Mouse (Mus musculus): ENCODE results near the gene Brox. TPM values are rescaled to one million over a fixed set of nuclear protein-coding genes. Genes with fewer than 3 reads are reported as not detected.
A peak's percentile ranks its signal among the peaks of the same experiment; 100 is the strongest.
"Not testable (repeated sequence)": the region's sequence is repeated elsewhere in the genome, so short reads cannot be mapped to it uniquely, and the experiment has no call there.

The Brox gene
- total RNA-seq (2017), result 34.1 and 39.6 TPM in 2 replicates

- ATAC-seq (replicated peaks; ENCODE audit: low read depth, poor library complexity, severe bottlenecking), result peak; percentile 71
These were observed at the start of gene Brox for GRCm38 (mm10) chr1:183296877-183297383. Brox (minus strand) TSS chr1:183297269.

- no peak for ATAC-seq (replicated peaks; ENCODE audit: low read depth, poor library complexity, severe bottlenecking)
These were observed 48.7 kb upstream of the Brox start for GRCm38 (mm10) chr1:183345817-183346195.

GRCm38 (mm10) chr1:183344886-183345816 lies 48.1 kb upstream of the Brox start:
- ATAC-seq (replicated peaks; ENCODE audit: low read depth, poor library complexity, severe bottlenecking), result peak; percentile 68

- not testable (repeated sequence) for ATAC-seq (replicated peaks; ENCODE audit: low read depth, poor library complexity, severe bottlenecking)
These were observed 45.8 kb upstream of the Brox start for GRCm38 (mm10) chr1:183342902-183343301.

- no peak for ATAC-seq (replicated peaks; ENCODE audit: low read depth, poor library complexity, severe bottlenecking)
These were observed 30.1 kb upstream of the Brox start for GRCm38 (mm10) chr1:183327171-183327570.

GRCm38 (mm10) chr1:183324433-183324832 lies 27.4 kb upstream of the Brox start:
- ATAC-seq (replicated peaks; ENCODE audit: low read depth, poor library complexity, severe bottlenecking), result no peak

- ATAC-seq (replicated peaks; ENCODE audit: low read depth, poor library complexity, severe bottlenecking), result no peak
These were observed 26.9 kb upstream of the Brox start for GRCm38 (mm10) chr1:183323923-183324322.

- not testable (repeated sequence) for ATAC-seq (replicated peaks; ENCODE audit: low read depth, poor library complexity, severe bottlenecking)
These were observed 25.4 kb upstream of the Brox start for GRCm38 (mm10) chr1:183322496-183322895.

- peak; percentile 64 for ATAC-seq (replicated peaks; ENCODE audit: low read depth, poor library complexity, severe bottlenecking)
These were observed 23.6 kb upstream of the Brox start for GRCm38 (mm10) chr1:183320708-183321107.

- peak; percentile 70; the same call in 1 of the 2 replicates for ATAC-seq (replicated peaks; ENCODE audit: low read depth, poor library complexity, severe bottlenecking)
These were observed 18.7 kb upstream of the Brox start for GRCm38 (mm10) chr1:183315783-183316182.

GRCm38 (mm10) chr1:183312076-183312475 lies 15.0 kb upstream of the Brox start:
- no peak for ATAC-seq (replicated peaks; ENCODE audit: low read depth, poor library complexity, severe bottlenecking)

- ATAC-seq (replicated peaks; ENCODE audit: low read depth, poor library complexity, severe bottlenecking), result not testable (repeated sequence)
These were observed 12.5 kb upstream of the Brox start for GRCm38 (mm10) chr1:183309601-183310000.

- no peak for ATAC-seq (replicated peaks; ENCODE audit: low read depth, poor library complexity, severe bottlenecking)
These were observed 11.4 kb upstream of the Brox start for GRCm38 (mm10) chr1:183308476-183308875.

- ATAC-seq (replicated peaks; ENCODE audit: low read depth, poor library complexity, severe bottlenecking), result no peak
These were observed 10.5 kb upstream of the Brox start for GRCm38 (mm10) chr1:183307555-183307954.

GRCm38 (mm10) chr1:183299161-183299560 lies 2.1 kb upstream of the Brox start:
- ATAC-seq (replicated peaks; ENCODE audit: low read depth, poor library complexity, severe bottlenecking), result no peak

GRCm38 (mm10) chr1:183297886-183298489 lies 919 bp upstream of the Brox start:
- ATAC-seq (replicated peaks; ENCODE audit: low read depth, poor library complexity, severe bottlenecking), result peak; percentile 47

- ATAC-seq (replicated peaks; ENCODE audit: low read depth, poor library complexity, severe bottlenecking), result peak; percentile 3; the same call in 1 of the 2 replicates
These were observed 410 bp upstream of the Brox start for GRCm38 (mm10) chr1:183297473-183297885.

- peak; percentile 32 for ATAC-seq (replicated peaks; ENCODE audit: low read depth, poor library complexity, severe bottlenecking)
These were observed 604 bp downstream of the Brox start, which contains the start of gene Aida for GRCm38 (mm10) chr1:183296465-183296864. Aida (plus strand) TSS chr1:183296590.

- ATAC-seq (replicated peaks; ENCODE audit: low read depth, poor library complexity, severe bottlenecking), result no peak
These were observed 7.5 kb downstream of the Brox start for GRCm38 (mm10) chr1:183289576-183289975.

GRCm38 (mm10) chr1:183288351-183288750 lies 8.7 kb downstream of the Brox start:
- ATAC-seq (replicated peaks; ENCODE audit: low read depth, poor library complexity, severe bottlenecking), result no peak

GRCm38 (mm10) chr1:183275763-183276162 lies 21.3 kb downstream of the Brox start:
- ATAC-seq (replicated peaks; ENCODE audit: low read depth, poor library complexity, severe bottlenecking), result no peak

Measured in common myeloid progenitor, adult 5-6 weeks (primary cell).